Mouse (Mus musculus): Measurements from ENCODE around the gene Gm21060.

DNA sequence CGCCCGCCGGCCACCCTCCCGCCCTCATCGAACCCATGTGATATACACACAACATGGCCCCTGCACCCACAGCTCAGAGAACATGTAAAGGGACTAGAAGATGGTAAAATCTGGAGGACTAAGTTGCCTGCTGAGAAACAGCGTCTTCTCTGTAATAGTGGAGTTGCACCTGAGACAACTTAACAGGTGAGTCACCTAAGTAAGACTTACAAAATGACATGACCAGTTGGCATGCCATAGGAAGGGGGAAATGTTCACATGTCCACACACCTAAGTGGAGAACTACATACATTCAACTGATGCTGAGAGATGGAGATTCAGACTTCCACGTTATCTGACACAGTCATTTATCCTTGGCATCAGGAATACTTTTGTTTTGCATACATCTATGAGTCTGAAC lies 29.7 kb downstream of the Gm21060 start:
- no peak for TF ChIP-seq CTCF (IDR thresholded peaks at IDR 0.05; ENCODE audit: low read depth)
- no peak for TF ChIP-seq EP300 (IDR thresholded peaks at IDR 0.05; ENCODE audit: low read depth)
